In genomic region chr10:63089103-63089757, GRCm38 (mm10) we compare ENCODE assay signal across 8 mouse cellular contexts. TPM values are rescaled to one million over a fixed set of nuclear protein-coding genes. Genes with fewer than 3 reads are reported as not detected.
DNase-seq lines count a peak whose midpoint lies in the region; ATAC-seq and TF ChIP-seq lines count a peak whose summit lies in the region.

No protein-coding gene starts in this region.

- no peaks in the 10 kb centered on the region for H3K36me3 ChIP-seq in hindbrain, embryonic 13.5 days
- no peaks in the 10 kb centered on the region for H3K36me3 ChIP-seq in midbrain, postnatal 0 days (ENCODE audit: insufficient read depth, low read length)

- H3K27ac ChIP-seq in hindbrain, embryonic 13.5 days: no peak overlapping the region
- no peak overlapping the region for H3K27ac ChIP-seq in midbrain, postnatal 0 days (ENCODE audit: low read depth, low read length)

- H3K27me3 ChIP-seq in hindbrain, embryonic 13.5 days: peaks cover 3% of the 10 kb centered on the region
- no peaks in the 10 kb centered on the region for H3K27me3 ChIP-seq in midbrain, postnatal 0 days (ENCODE audit: insufficient read depth, low read length)

- H3K9me3 ChIP-seq in hindbrain, embryonic 13.5 days: no peaks in the 10 kb centered on the region
- H3K9me3 ChIP-seq in midbrain, postnatal 0 days (ENCODE audit: low read length): no peaks in the 10 kb centered on the region

- H3K4me3 ChIP-seq in hindbrain, embryonic 13.5 days: peak overlapping the region; percentile 29
- H3K4me3 ChIP-seq in midbrain, postnatal 0 days (ENCODE audit: low read depth, low read length): peak overlapping the region; percentile 25

- H3K4me2 ChIP-seq in hindbrain, embryonic 13.5 days: peak overlapping the region; percentile 54
- peak overlapping the region; percentile 50 for H3K4me2 ChIP-seq in midbrain, postnatal 0 days (ENCODE audit: low read depth, low read length, poor library complexity, severe bottlenecking)

- peak overlapping the region; percentile 63 for H3K9ac ChIP-seq in hindbrain, embryonic 13.5 days
- peak overlapping the region; percentile 29; the same call in 1 of the 2 replicates for H3K9ac ChIP-seq in midbrain, postnatal 0 days (replicated peaks; ENCODE audit: low read length, poor library complexity, severe bottlenecking)

- DNase-seq in layer of hippocampus, postnatal 14 days (ENCODE audit: low spot score in 2 of 2): peak; percentile 3 to 9
- DNase-seq in layer of hippocampus, postnatal 25 days (ENCODE audit: extremely low spot score in 1 of 2, low spot score in 1 of 2): no peak
- DNase-seq in midbrain, postnatal 0 days (ENCODE audit: low spot score): peak; percentile 8
- no peak for DNase-seq in right cerebral cortex, postnatal 4 days
- no peak for DNase-seq in right cerebral cortex, adult 2 months (ENCODE audit: low spot score in 2 of 2)
- no peak for DNase-seq in adrenal gland, postnatal 4 days (ENCODE audit: low spot score in 2 of 2)

- peaks cover 18% of the 10 kb centered on the region for H3K4me1 ChIP-seq in hindbrain, embryonic 13.5 days (replicated peaks)
- H3K4me1 ChIP-seq in midbrain, postnatal 0 days (ENCODE audit: insufficient read depth, low read length): 0 out of 2 replicates have a peak, but pooled peaks cover 4% of the 10 kb centered on the region

- ATAC-seq in common myeloid progenitor, adult 5-6 weeks (replicated peaks; ENCODE audit: low read depth, poor library complexity, severe bottlenecking): peak; percentile 72
- no peak for ATAC-seq in hindbrain, embryonic 13.5 days (ENCODE audit: low FRiP score)
- no peak for ATAC-seq in midbrain, postnatal 0 days (ENCODE audit: low FRiP score)

- TF ChIP-seq CTCF in midbrain, postnatal 0 days (IDR thresholded peaks at IDR 0.05): no peak

- 19% methylated on average over 8 of the region's 8 CpGs for WGBS in hindbrain, embryonic 13.5 days
- WGBS in midbrain, postnatal 0 days: 26% methylated on average over 8 of the region's 8 CpGs

RNA-seq across cellular contexts. Expression of gene Atoh7, which starts 10.2 kb away (rescaled TPM):
- 1 to 10 TPM; 1.3 to 2.7 TPM for total RNA-seq in layer of hippocampus, postnatal 14 days (2021)
- 1 to 10 TPM; 1.4 to 1.6 TPM for total RNA-seq in layer of hippocampus, postnatal 25 days (2021)
- not detected in 2 replicates for total RNA-seq in common myeloid progenitor, adult 5-6 weeks (2017)
- 1.6 and 2.1 TPM in 2 replicates for polyA plus RNA-seq in hindbrain, embryonic 13.5 days (2015; fragmentation: Nextera tagmentation; extraction: Ambion mirVana)
- 0.99 and 4.4 TPM in 2 replicates for total RNA-seq in midbrain, postnatal 0 days (2014; rRNA removed)
- 4.8 and 6.0 TPM in 2 replicates for polyA plus RNA-seq in midbrain, postnatal 0 days (2015; fragmentation: Nextera tagmentation; extraction: Ambion mirVana)
- not detected for total RNA-seq in adrenal gland, postnatal 4 days (2021)

RNA-seq across cellular contexts. Expression of gene Pbld1, which starts 29.3 kb away (rescaled TPM):
- under 1 TPM; 0.21 to 0.48 TPM for total RNA-seq in layer of hippocampus, postnatal 14 days (2021)
- under 1 TPM; 0.30 to 0.31 TPM for total RNA-seq in layer of hippocampus, postnatal 25 days (2021)
- total RNA-seq in common myeloid progenitor, adult 5-6 weeks (2017): not detected in 2 replicates
- polyA plus RNA-seq in hindbrain, embryonic 13.5 days (2015; fragmentation: Nextera tagmentation; extraction: Ambion mirVana): 1.2 and 1.6 TPM in 2 replicates
- total RNA-seq in midbrain, postnatal 0 days (2014; rRNA removed): not detected in 2 replicates
- 0.45 and 0.59 TPM in 2 replicates for polyA plus RNA-seq in midbrain, postnatal 0 days (2015; fragmentation: Nextera tagmentation; extraction: Ambion mirVana)
- 1 to 10 TPM; 5.7 to 7.1 TPM for total RNA-seq in adrenal gland, postnatal 4 days (2021)

Comparison
In these comparisons a context has a peak if more than half of its experiments do, and no peak if none do; other contexts are left out.
1. DNase-seq: peak in layer of hippocampus, postnatal 14 days (2 of 2) and midbrain, postnatal 0 days (single experiment); none in layer of hippocampus, postnatal 25 days (0 of 2), right cerebral cortex, postnatal 4 days (single experiment), right cerebral cortex, adult 2 months (0 of 2) and adrenal gland, postnatal 4 days (0 of 2).